Mouse (Mus musculus): Measurements from ENCODE around the gene Pomt1. TPM values are rescaled to one million over a fixed set of nuclear protein-coding genes. Genes with fewer than 3 reads are reported as not detected.

Pomt1 gene
- polyA plus RNA-seq, 1 experiment from 2014 or later = 18.3 TPM

GRCm38 (mm10) chr2:32207682-32208081 lies 28.7 kb upstream of the Pomt1 start:
- WGBS = 92% methylated on average over 1 of the region's 1 CpGs
- peaks cover 98% of the 10 kb centered on the region for H3K36me3 ChIP-seq
- H3K9ac ChIP-seq = no peak overlapping the region
- no peak overlapping the region for H3K4me2 ChIP-seq
- H3K4me1 ChIP-seq (replicated peaks) = no peaks in the 10 kb centered on the region
- no peak overlapping the region for H3K27ac ChIP-seq (ENCODE audit: poor library complexity, severe bottlenecking)
- no peaks in the 10 kb centered on the region for H3K9me3 ChIP-seq (replicated peaks)
- no peak overlapping the region for H3K4me3 ChIP-seq
- ATAC-seq (ENCODE audit: insufficient number of reproducible peaks, low FRiP score) = no peak
- H3K27me3 ChIP-seq (replicated peaks) = no peaks in the 10 kb centered on the region

DNA sequence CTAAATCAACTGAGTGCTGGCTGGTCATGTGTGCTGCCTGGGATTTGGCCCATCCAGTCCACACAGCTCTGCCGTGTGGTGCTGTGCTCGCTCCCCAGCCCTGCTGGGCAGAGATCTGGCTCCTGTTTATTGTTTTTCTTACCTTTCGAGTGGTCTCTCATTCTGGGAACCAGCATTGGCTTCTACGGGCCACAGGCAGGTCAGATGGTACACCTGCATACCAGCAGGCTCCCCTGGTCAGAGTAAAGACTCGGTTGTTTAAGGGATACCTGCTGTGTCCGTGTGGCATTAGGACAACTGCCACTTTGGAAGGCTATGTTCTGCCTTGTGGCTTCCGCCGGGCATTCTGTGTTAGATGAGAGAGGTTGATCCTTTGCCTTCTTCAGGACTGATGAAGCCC lies 24.7 kb upstream of the Pomt1 start:
- 87% methylated on average over 8 of the region's 8 CpGs for WGBS
- Histone ChIP-seq H3K9me3 (replicated peaks) (no peaks in the 10 kb centered on the region), H3K9ac (no peak overlapping the region), H3K27me3 (replicated peaks) (no peaks in the 10 kb centered on the region), H3K36me3 (peaks cover 99% of the 10 kb centered on the region), H3K27ac (ENCODE audit: poor library complexity, severe bottlenecking) (no peak overlapping the region), H3K4me2 (no peak overlapping the region), H3K4me3 (no peak overlapping the region), H3K4me1 (replicated peaks) (no peaks in the 10 kb centered on the region; the same call in 1 of the 2 replicates)
- no peak for ATAC-seq (ENCODE audit: insufficient number of reproducible peaks, low FRiP score)

DNA sequence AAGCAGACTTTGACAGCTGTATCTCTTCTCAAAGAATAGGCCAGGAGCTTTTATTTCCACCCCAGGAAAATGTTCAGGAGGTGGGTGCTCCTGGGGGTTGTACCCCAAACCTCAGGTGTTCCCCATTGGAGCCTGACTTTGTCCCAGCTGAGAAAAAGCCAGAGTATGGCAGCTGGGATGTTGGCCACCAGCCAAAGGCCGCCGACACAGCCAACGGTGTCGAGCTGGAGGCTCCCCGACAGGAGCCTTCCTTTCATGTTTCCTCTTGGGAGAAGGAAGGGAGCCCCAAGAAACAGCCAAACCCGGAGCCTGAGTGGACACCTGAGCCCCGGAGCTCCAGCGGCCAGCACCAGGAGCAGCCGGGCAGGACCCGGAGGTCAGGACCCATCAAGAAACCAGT lies 23.4 kb upstream of the Pomt1 start:
- Histone ChIP-seq H3K4me1 (replicated peaks) (no peaks in the 10 kb centered on the region; the same call in 1 of the 2 replicates), H3K9me3 (replicated peaks) (no peaks in the 10 kb centered on the region), H3K27ac (ENCODE audit: poor library complexity, severe bottlenecking) (no peak overlapping the region), H3K27me3 (replicated peaks) (no peaks in the 10 kb centered on the region), H3K36me3 (peaks cover 99% of the 10 kb centered on the region), H3K9ac (no peak overlapping the region), H3K4me2 (no peak overlapping the region), H3K4me3 (no peak overlapping the region)
- ATAC-seq (ENCODE audit: insufficient number of reproducible peaks, low FRiP score) = no peak
- WGBS = 64% methylated on average over 10 of the region's 10 CpGs

DNA sequence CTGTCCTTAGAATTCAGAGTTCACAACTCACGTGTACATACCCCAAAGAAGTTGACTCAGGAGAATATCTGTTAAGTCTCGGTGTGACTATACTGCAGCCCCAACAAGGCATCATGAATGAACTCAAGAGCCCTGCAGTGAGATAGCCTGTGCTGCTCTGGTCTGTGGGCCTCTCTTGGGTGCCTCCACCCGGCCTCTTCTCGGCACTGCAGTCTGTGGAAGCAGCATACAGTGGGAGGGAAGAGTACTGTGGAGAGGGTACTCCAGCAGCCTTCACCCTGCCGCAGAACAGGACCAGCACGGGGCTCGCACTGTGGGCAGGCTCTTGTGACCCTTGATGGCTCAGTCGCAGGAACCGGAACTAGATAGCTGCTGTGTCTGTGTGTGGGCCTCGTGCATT lies 20.8 kb upstream of the Pomt1 start:
- 90% methylated on average over 10 of the region's 10 CpGs for WGBS
- Histone ChIP-seq H3K4me1 (replicated peaks) (no peaks in the 10 kb centered on the region; the same call in 1 of the 2 replicates), H3K4me3 (no peak overlapping the region), H3K27ac (ENCODE audit: poor library complexity, severe bottlenecking) (no peak overlapping the region), H3K9me3 (replicated peaks) (no peaks in the 10 kb centered on the region), H3K4me2 (no peak overlapping the region), H3K36me3 (peaks cover 99% of the 10 kb centered on the region), H3K9ac (no peak overlapping the region), H3K27me3 (replicated peaks) (no peaks in the 10 kb centered on the region)
- no peak for ATAC-seq (ENCODE audit: insufficient number of reproducible peaks, low FRiP score)

GRCm38 (mm10) chr2:32216506-32216905 lies 19.9 kb upstream of the Pomt1 start:
- no peak overlapping the region for H3K9ac ChIP-seq
- WGBS = 86% methylated on average over 10 of the region's 10 CpGs
- no peak overlapping the region for H3K4me2 ChIP-seq
- H3K4me1 ChIP-seq (replicated peaks) = no peaks in the 10 kb centered on the region; the same call in 1 of the 2 replicates
- no peaks in the 10 kb centered on the region for H3K9me3 ChIP-seq (replicated peaks)
- no peak overlapping the region for H3K4me3 ChIP-seq
- H3K27me3 ChIP-seq (replicated peaks) = no peaks in the 10 kb centered on the region
- H3K36me3 ChIP-seq = peaks cover 100% of the 10 kb centered on the region
- ATAC-seq (ENCODE audit: insufficient number of reproducible peaks, low FRiP score) = no peak
- no peak overlapping the region for H3K27ac ChIP-seq (ENCODE audit: poor library complexity, severe bottlenecking)

- H3K9me3 ChIP-seq (replicated peaks) = no peaks in the 10 kb centered on the region
- no peak overlapping the region for H3K4me3 ChIP-seq
- H3K9ac ChIP-seq = no peak overlapping the region
- H3K27ac ChIP-seq (ENCODE audit: poor library complexity, severe bottlenecking) = no peak overlapping the region
- ATAC-seq (ENCODE audit: insufficient number of reproducible peaks, low FRiP score) = no peak
- no peak overlapping the region for H3K4me2 ChIP-seq
- no peaks in the 10 kb centered on the region for H3K27me3 ChIP-seq (replicated peaks)
- 83% methylated on average over 8 of the region's 8 CpGs for WGBS
- H3K4me1 ChIP-seq (replicated peaks) = no peaks in the 10 kb centered on the region; the same call in 1 of the 2 replicates
- H3K36me3 ChIP-seq = peaks cover 100% of the 10 kb centered on the region
Measured at GRCm38 (mm10) chr2:32217656-32218055, 18.7 kb upstream of the Pomt1 start.

DNA sequence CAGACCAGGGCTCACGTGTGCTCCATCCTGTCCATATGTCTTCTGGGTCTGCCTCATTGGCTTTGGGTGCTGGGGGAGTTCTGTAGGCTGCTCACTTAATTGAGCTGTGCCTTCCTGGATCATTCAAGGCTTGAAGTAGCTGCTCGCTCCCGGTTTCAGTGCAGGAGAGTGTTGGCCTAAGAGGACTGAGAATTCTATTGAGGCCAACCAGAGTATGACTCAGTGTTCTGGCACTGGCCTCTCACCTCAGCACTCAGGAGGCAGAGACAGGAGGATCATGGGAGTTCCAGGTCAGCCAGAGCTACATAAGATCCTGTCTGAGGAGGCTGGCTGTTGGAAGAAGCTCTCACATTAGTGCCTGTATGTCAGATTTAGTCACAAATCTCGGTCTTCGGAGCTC lies 18.3 kb upstream of the Pomt1 start:
- Histone ChIP-seq H3K4me3 (no peak overlapping the region), H3K4me2 (no peak overlapping the region), H3K9ac (no peak overlapping the region), H3K27ac (ENCODE audit: poor library complexity, severe bottlenecking) (no peak overlapping the region), H3K27me3 (replicated peaks) (no peaks in the 10 kb centered on the region), H3K9me3 (replicated peaks) (no peaks in the 10 kb centered on the region), H3K4me1 (replicated peaks) (no peaks in the 10 kb centered on the region; the same call in 1 of the 2 replicates), H3K36me3 (peaks cover 100% of the 10 kb centered on the region)
- ATAC-seq (ENCODE audit: insufficient number of reproducible peaks, low FRiP score) = no peak
- 86% methylated on average over 5 of the region's 5 CpGs for WGBS

GRCm38 (mm10) chr2:32218541-32219334 lies 17.7 kb upstream of the Pomt1 start:
- Histone ChIP-seq H3K27ac (ENCODE audit: poor library complexity, severe bottlenecking) (no peak overlapping the region), H3K4me2 (no peak overlapping the region), H3K36me3 (peaks cover 100% of the 10 kb centered on the region), H3K27me3 (replicated peaks) (no peaks in the 10 kb centered on the region), H3K9ac (no peak overlapping the region), H3K4me3 (no peak overlapping the region), H3K9me3 (replicated peaks) (no peaks in the 10 kb centered on the region), H3K4me1 (replicated peaks) (no peaks in the 10 kb centered on the region)
- 86% methylated on average over 11 of the region's 11 CpGs for WGBS
- no peak for ATAC-seq (ENCODE audit: insufficient number of reproducible peaks, low FRiP score)

GRCm38 (mm10) chr2:32219501-32219900 lies 16.9 kb upstream of the Pomt1 start:
- H3K4me1 ChIP-seq (replicated peaks) = no peaks in the 10 kb centered on the region
- peaks cover 100% of the 10 kb centered on the region for H3K36me3 ChIP-seq
- 94% methylated on average over 14 of the region's 14 CpGs for WGBS
- no peaks in the 10 kb centered on the region for H3K27me3 ChIP-seq (replicated peaks)
- no peak overlapping the region for H3K27ac ChIP-seq (ENCODE audit: poor library complexity, severe bottlenecking)
- ATAC-seq (ENCODE audit: insufficient number of reproducible peaks, low FRiP score) = no peak
- H3K4me3 ChIP-seq = no peak overlapping the region
- H3K4me2 ChIP-seq = no peak overlapping the region
- H3K9me3 ChIP-seq (replicated peaks) = no peaks in the 10 kb centered on the region
- no peak overlapping the region for H3K9ac ChIP-seq

GRCm38 (mm10) chr2:32220021-32220420 lies 16.4 kb upstream of the Pomt1 start:
- H3K4me1 ChIP-seq (replicated peaks) = no peaks in the 10 kb centered on the region
- no peaks in the 10 kb centered on the region for H3K9me3 ChIP-seq (replicated peaks)
- no peak overlapping the region for H3K9ac ChIP-seq
- 91% methylated on average over 6 of the region's 6 CpGs for WGBS
- peaks cover 100% of the 10 kb centered on the region for H3K36me3 ChIP-seq
- no peaks in the 10 kb centered on the region for H3K27me3 ChIP-seq (replicated peaks)
- H3K27ac ChIP-seq (ENCODE audit: poor library complexity, severe bottlenecking) = no peak overlapping the region
- no peak overlapping the region for H3K4me2 ChIP-seq
- ATAC-seq (ENCODE audit: insufficient number of reproducible peaks, low FRiP score) = no peak
- H3K4me3 ChIP-seq = no peak overlapping the region

DNA sequence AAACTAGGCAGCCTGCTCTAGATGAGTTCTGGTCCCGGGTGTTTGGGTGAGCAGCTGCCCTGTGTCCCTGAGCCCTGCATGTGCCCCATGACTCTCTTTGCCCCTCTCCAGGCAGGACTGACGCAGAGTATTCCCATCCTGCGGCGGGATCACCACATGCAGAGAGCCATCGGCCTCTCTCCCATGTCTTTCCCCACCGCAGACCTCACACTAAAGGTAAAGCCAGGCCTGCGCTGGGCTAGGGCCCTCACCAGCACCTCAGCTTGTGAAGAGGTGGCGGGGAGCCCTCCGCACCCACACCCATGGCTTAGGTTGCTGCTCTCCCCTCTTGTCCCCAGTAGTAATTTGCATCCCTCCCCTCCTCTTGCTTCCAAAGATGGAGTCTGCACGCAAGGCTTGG lies 15.4 kb upstream of the Pomt1 start:
- Histone ChIP-seq H3K9me3 (replicated peaks) (no peaks in the 10 kb centered on the region), H3K27ac (ENCODE audit: poor library complexity, severe bottlenecking) (no peak overlapping the region), H3K4me3 (no peak overlapping the region), H3K4me2 (no peak overlapping the region), H3K27me3 (replicated peaks) (no peaks in the 10 kb centered on the region), H3K4me1 (replicated peaks) (no peaks in the 10 kb centered on the region), H3K36me3 (peaks cover 100% of the 10 kb centered on the region), H3K9ac (no peak overlapping the region)
- WGBS = 94% methylated on average over 10 of the region's 10 CpGs
- ATAC-seq (ENCODE audit: insufficient number of reproducible peaks, low FRiP score) = no peak

- Histone ChIP-seq H3K27me3 (replicated peaks) (no peaks in the 10 kb centered on the region), H3K9me3 (replicated peaks) (no peaks in the 10 kb centered on the region), H3K4me2 (no peak overlapping the region), H3K4me3 (no peak overlapping the region), H3K36me3 (peaks cover 100% of the 10 kb centered on the region), H3K4me1 (replicated peaks) (no peaks in the 10 kb centered on the region), H3K27ac (ENCODE audit: poor library complexity, severe bottlenecking) (no peak overlapping the region), H3K9ac (no peak overlapping the region)
- 86% methylated on average over 7 of the region's 7 CpGs for WGBS
- no peak for ATAC-seq (ENCODE audit: insufficient number of reproducible peaks, low FRiP score)
Measured at GRCm38 (mm10) chr2:32221577-32221976, 14.8 kb upstream of the Pomt1 start.
